Mouse (Mus musculus): ENCODE data around the gene Hs2st1.

Hs2st1 gene

GRCm38 (mm10) chr3:144506213-144506612 is 63.8 kb downstream of the Hs2st1 start:
- no peak for DNase-seq (ENCODE audit: low spot score)

GRCm38 (mm10) chr3:144501930-144502329 is 68.1 kb downstream of the Hs2st1 start:
- no peak for DNase-seq (ENCODE audit: low spot score)

- DNase-seq (ENCODE audit: low spot score), result no peak
Measured at GRCm38 (mm10) chr3:144496762-144497161, 73.2 kb downstream of the Hs2st1 start.

- DNase-seq (ENCODE audit: low spot score), result no peak
Measured at GRCm38 (mm10) chr3:144494838-144495237, 75.1 kb downstream of the Hs2st1 start.

- no peak for DNase-seq (ENCODE audit: low spot score)
Measured at GRCm38 (mm10) chr3:144488787-144489186, 81.2 kb downstream of the Hs2st1 start.

- DNase-seq (ENCODE audit: low spot score), result no peak
Measured at GRCm38 (mm10) chr3:144480595-144480994, 89.4 kb downstream of the Hs2st1 start.

- no peak for DNase-seq (ENCODE audit: low spot score)
Measured at GRCm38 (mm10) chr3:144478427-144478794, 91.6 kb downstream of the Hs2st1 start.

GRCm38 (mm10) chr3:144477707-144478426 is 92.1 kb downstream of the Hs2st1 start:
- no peak for DNase-seq (ENCODE audit: low spot score)

- DNase-seq (ENCODE audit: low spot score), result no peak
Measured at GRCm38 (mm10) chr3:144475891-144476290, 94.1 kb downstream of the Hs2st1 start.

GRCm38 (mm10) chr3:144474726-144475125 is 95.3 kb downstream of the Hs2st1 start:
- DNase-seq (ENCODE audit: low spot score), result no peak

GRCm38 (mm10) chr3:144471954-144472353 is 98.0 kb downstream of the Hs2st1 start:
- no peak for DNase-seq (ENCODE audit: low spot score)

- DNase-seq (ENCODE audit: low spot score), result no peak
Measured at GRCm38 (mm10) chr3:144470901-144471300, 99.1 kb downstream of the Hs2st1 start.

- no peak for DNase-seq (ENCODE audit: low spot score)
Measured at GRCm38 (mm10) chr3:144467521-144467920, 102.5 kb downstream of the Hs2st1 start.

- no peak for DNase-seq (ENCODE audit: low spot score)
Measured at GRCm38 (mm10) chr3:144466108-144466678, 103.8 kb downstream of the Hs2st1 start.

GRCm38 (mm10) chr3:144462679-144463078 is 107.3 kb downstream of the Hs2st1 start:
- no peak for DNase-seq (ENCODE audit: low spot score)

GRCm38 (mm10) chr3:144460183-144460788 is 109.7 kb downstream of the Hs2st1 start:
- no peak for DNase-seq (ENCODE audit: low spot score)

- DNase-seq (ENCODE audit: low spot score), result no peak
Measured at GRCm38 (mm10) chr3:144459285-144459697, 110.7 kb downstream of the Hs2st1 start.

- DNase-seq (ENCODE audit: low spot score), result no peak
Measured at GRCm38 (mm10) chr3:144453701-144454430, 116.1 kb downstream of the Hs2st1 start.

GRCm38 (mm10) chr3:144448977-144449376 is 121.0 kb downstream of the Hs2st1 start:
- DNase-seq (ENCODE audit: low spot score), result no peak

GRCm38 (mm10) chr3:144447917-144448316 is 122.1 kb downstream of the Hs2st1 start:
- DNase-seq (ENCODE audit: low spot score), result no peak

- DNase-seq (ENCODE audit: low spot score), result no peak
Measured at GRCm38 (mm10) chr3:144446081-144446634, 123.8 kb downstream of the Hs2st1 start.

GRCm38 (mm10) chr3:144437871-144438398 is 132.0 kb downstream of the Hs2st1 start:
- no peak for DNase-seq (ENCODE audit: low spot score)

Measured in ovary, postnatal 36 days (tissue).